Mouse (Mus musculus): ENCODE data around the gene Vkorc1l1. TPM values are rescaled to one million over a fixed set of nuclear protein-coding genes. Genes with fewer than 3 reads are reported as not detected.

Vkorc1l1 gene
- polyA plus RNA-seq, 1 experiment from 2014 or later: 25.4 TPM

GRCm38 (mm10) chr5:129955792-129956191, 14.0 kb downstream of the Vkorc1l1 start:
- Histone ChIP-seq H3K4me2 (ENCODE audit: low read depth, low read length) (no peak overlapping the region), H3K4me1 (ENCODE audit: control insufficient read depth, insufficient read depth, low read length) (no peaks in the 10 kb centered on the region), H3K27ac (replicated peaks; ENCODE audit: low read depth, low read length) (no peak overlapping the region), H3K36me3 (ENCODE audit: control insufficient read depth, insufficient read depth, low read length) (peaks cover 7% of the 10 kb centered on the region; the same call in 1 of the 2 replicates), H3K27me3 (replicated peaks; ENCODE audit: control insufficient read depth, insufficient read depth, low read length) (no peaks in the 10 kb centered on the region), H3K4me3 (ENCODE audit: low read depth, low read length) (no peak overlapping the region), H3K9ac (ENCODE audit: low read depth, low read length) (no peak overlapping the region), H3K9me3 (ENCODE audit: control insufficient read depth, low read length) (no peaks in the 10 kb centered on the region)
- ATAC-seq (ENCODE audit: low read depth) (no peak), DNase-seq (ENCODE audit: low spot score) (no peak)
- 85% methylated on average over 6 of the region's 6 CpGs for WGBS

- Histone ChIP-seq H3K27me3 (replicated peaks; ENCODE audit: control insufficient read depth, insufficient read depth, low read length) (no peaks in the 10 kb centered on the region), H3K4me3 (ENCODE audit: low read depth, low read length) (no peak overlapping the region), H3K4me2 (ENCODE audit: low read depth, low read length) (no peak overlapping the region), H3K9ac (ENCODE audit: low read depth, low read length) (no peak overlapping the region), H3K9me3 (ENCODE audit: control insufficient read depth, low read length) (no peaks in the 10 kb centered on the region), H3K4me1 (ENCODE audit: control insufficient read depth, insufficient read depth, low read length) (no peaks in the 10 kb centered on the region), H3K27ac (replicated peaks; ENCODE audit: low read depth, low read length) (no peak overlapping the region), H3K36me3 (ENCODE audit: control insufficient read depth, insufficient read depth, low read length) (peaks cover 7% of the 10 kb centered on the region; the same call in 1 of the 2 replicates)
- 79% methylated on average over 4 of the region's 4 CpGs for WGBS
- ATAC-seq (ENCODE audit: low read depth) (no peak), DNase-seq (ENCODE audit: low spot score) (no peak)
These were observed 21.5 kb downstream of the Vkorc1l1 start for GRCm38 (mm10) chr5:129963224-129963623.

GRCm38 (mm10) chr5:129966448-129966847, 24.7 kb downstream of the Vkorc1l1 start:
- peak; percentile 12; the same call in 1 of the 2 replicates for ATAC-seq (ENCODE audit: low read depth)
- WGBS: 77% methylated on average over 3 of the region's 3 CpGs

GRCm38 (mm10) chr5:129968417-129968816, 26.6 kb downstream of the Vkorc1l1 start:
- H3K9me3 ChIP-seq (ENCODE audit: control insufficient read depth, low read length): no peaks in the 10 kb centered on the region
- H3K27ac ChIP-seq (replicated peaks; ENCODE audit: low read depth, low read length): no peak overlapping the region
- WGBS: 82% methylated on average over 7 of the region's 7 CpGs
- no peaks in the 10 kb centered on the region for H3K27me3 ChIP-seq (replicated peaks; ENCODE audit: control insufficient read depth, insufficient read depth, low read length)
- 0 out of 2 replicates have a peak, but pooled peaks cover 12% of the 10 kb centered on the region for H3K36me3 ChIP-seq (ENCODE audit: control insufficient read depth, insufficient read depth, low read length)
- no peaks in the 10 kb centered on the region for H3K4me1 ChIP-seq (ENCODE audit: control insufficient read depth, insufficient read depth, low read length)
- H3K9ac ChIP-seq (ENCODE audit: low read depth, low read length): no peak overlapping the region
- DNase-seq (ENCODE audit: low spot score) (no peak), ATAC-seq (ENCODE audit: low read depth) (no peak)
- H3K4me2 ChIP-seq (ENCODE audit: low read depth, low read length): no peak overlapping the region
- H3K4me3 ChIP-seq (ENCODE audit: low read depth, low read length): no peak overlapping the region

More at GRCm38 (mm10) chr5:129966448-129966847, 24.7 kb downstream of the Vkorc1l1 start:
- Histone ChIP-seq H3K27ac (replicated peaks; ENCODE audit: low read depth, low read length) (no peak overlapping the region), H3K4me1 (ENCODE audit: control insufficient read depth, insufficient read depth, low read length) (no peaks in the 10 kb centered on the region), H3K27me3 (replicated peaks; ENCODE audit: control insufficient read depth, insufficient read depth, low read length) (no peaks in the 10 kb centered on the region), H3K4me2 (ENCODE audit: low read depth, low read length) (no peak overlapping the region), H3K9me3 (ENCODE audit: control insufficient read depth, low read length) (no peaks in the 10 kb centered on the region), H3K9ac (ENCODE audit: low read depth, low read length) (no peak overlapping the region), H3K4me3 (ENCODE audit: low read depth, low read length) (no peak overlapping the region), H3K36me3 (ENCODE audit: control insufficient read depth, insufficient read depth, low read length) (0 out of 2 replicates have a peak, but pooled peaks cover 1% of the 10 kb centered on the region)
- DNase-seq (ENCODE audit: low spot score): peak; percentile 32

- H3K4me3 ChIP-seq (ENCODE audit: low read depth, low read length): no peak overlapping the region
- no peaks in the 10 kb centered on the region for H3K4me1 ChIP-seq (ENCODE audit: control insufficient read depth, insufficient read depth, low read length)
- DNase-seq (ENCODE audit: low spot score): no peak
- H3K4me2 ChIP-seq (ENCODE audit: low read depth, low read length): no peak overlapping the region
- H3K9ac ChIP-seq (ENCODE audit: low read depth, low read length): no peak overlapping the region
- peaks cover 12% of the 10 kb centered on the region; the same call in 1 of the 2 replicates for H3K36me3 ChIP-seq (ENCODE audit: control insufficient read depth, insufficient read depth, low read length)
- ATAC-seq (ENCODE audit: low read depth): no peak
- WGBS: 83% methylated on average over 4 of the region's 4 CpGs
- no peaks in the 10 kb centered on the region for H3K27me3 ChIP-seq (replicated peaks; ENCODE audit: control insufficient read depth, insufficient read depth, low read length)
- H3K9me3 ChIP-seq (ENCODE audit: control insufficient read depth, low read length): no peaks in the 10 kb centered on the region
- H3K27ac ChIP-seq (replicated peaks; ENCODE audit: low read depth, low read length): no peak overlapping the region
These were observed 29.7 kb downstream of the Vkorc1l1 start for GRCm38 (mm10) chr5:129971491-129971890.

GRCm38 (mm10) chr5:129974354-129974753, 32.6 kb downstream of the Vkorc1l1 start:
- Histone ChIP-seq H3K36me3 (ENCODE audit: control insufficient read depth, insufficient read depth, low read length) (peaks cover 12% of the 10 kb centered on the region; the same call in 1 of the 2 replicates), H3K4me1 (ENCODE audit: control insufficient read depth, insufficient read depth, low read length) (no peaks in the 10 kb centered on the region), H3K9ac (ENCODE audit: low read depth, low read length) (no peak overlapping the region), H3K27me3 (replicated peaks; ENCODE audit: control insufficient read depth, insufficient read depth, low read length) (no peaks in the 10 kb centered on the region), H3K27ac (replicated peaks; ENCODE audit: low read depth, low read length) (no peak overlapping the region), H3K9me3 (ENCODE audit: control insufficient read depth, low read length) (no peaks in the 10 kb centered on the region), H3K4me3 (ENCODE audit: low read depth, low read length) (no peak overlapping the region), H3K4me2 (ENCODE audit: low read depth, low read length) (no peak overlapping the region)
- 91% methylated on average over 4 of the region's 4 CpGs for WGBS
- DNase-seq (ENCODE audit: low spot score): no peak
- no peak for ATAC-seq (ENCODE audit: low read depth)

GRCm38 (mm10) chr5:129974866-129975311, 33.1 kb downstream of the Vkorc1l1 start:
- no peak overlapping the region for H3K9ac ChIP-seq (ENCODE audit: low read depth, low read length)
- no peak overlapping the region for H3K27ac ChIP-seq (replicated peaks; ENCODE audit: low read depth, low read length)
- H3K9me3 ChIP-seq (ENCODE audit: control insufficient read depth, low read length): no peaks in the 10 kb centered on the region
- peaks cover 12% of the 10 kb centered on the region; the same call in 1 of the 2 replicates for H3K36me3 ChIP-seq (ENCODE audit: control insufficient read depth, insufficient read depth, low read length)
- no peaks in the 10 kb centered on the region for H3K4me1 ChIP-seq (ENCODE audit: control insufficient read depth, insufficient read depth, low read length)
- ATAC-seq (ENCODE audit: low read depth) (no peak), DNase-seq (ENCODE audit: low spot score) (no peak)
- no peak overlapping the region for H3K4me3 ChIP-seq (ENCODE audit: low read depth, low read length)
- no peak overlapping the region for H3K4me2 ChIP-seq (ENCODE audit: low read depth, low read length)
- WGBS: 85% methylated on average over 4 of the region's 4 CpGs
- H3K27me3 ChIP-seq (replicated peaks; ENCODE audit: control insufficient read depth, insufficient read depth, low read length): no peaks in the 10 kb centered on the region

- Histone ChIP-seq H3K27ac (replicated peaks; ENCODE audit: low read depth, low read length) (no peak overlapping the region), H3K9ac (ENCODE audit: low read depth, low read length) (no peak overlapping the region), H3K36me3 (ENCODE audit: control insufficient read depth, insufficient read depth, low read length) (no peaks in the 10 kb centered on the region; the same call in 1 of the 2 replicates), H3K4me2 (ENCODE audit: low read depth, low read length) (no peak overlapping the region), H3K4me1 (ENCODE audit: control insufficient read depth, insufficient read depth, low read length) (no peaks in the 10 kb centered on the region), H3K27me3 (replicated peaks; ENCODE audit: control insufficient read depth, insufficient read depth, low read length) (no peaks in the 10 kb centered on the region), H3K9me3 (ENCODE audit: control insufficient read depth, low read length) (no peaks in the 10 kb centered on the region), H3K4me3 (ENCODE audit: low read depth, low read length) (no peak overlapping the region)
- DNase-seq (ENCODE audit: low spot score) (no peak), ATAC-seq (ENCODE audit: low read depth) (no peak)
- 88% methylated on average over 4 of the region's 4 CpGs for WGBS
These were observed 36.0 kb downstream of the Vkorc1l1 start for GRCm38 (mm10) chr5:129977768-129978167.

- H3K4me2 ChIP-seq (ENCODE audit: low read depth, low read length): no peak overlapping the region
- ATAC-seq (ENCODE audit: low read depth) (no peak), DNase-seq (ENCODE audit: low spot score) (no peak)
- H3K9ac ChIP-seq (ENCODE audit: low read depth, low read length): no peak overlapping the region
- H3K9me3 ChIP-seq (ENCODE audit: control insufficient read depth, low read length): no peaks in the 10 kb centered on the region
- H3K4me3 ChIP-seq (ENCODE audit: low read depth, low read length): no peak overlapping the region
- no peaks in the 10 kb centered on the region for H3K4me1 ChIP-seq (ENCODE audit: control insufficient read depth, insufficient read depth, low read length)
- no peak overlapping the region for H3K27ac ChIP-seq (replicated peaks; ENCODE audit: low read depth, low read length)
- no peaks in the 10 kb centered on the region for H3K27me3 ChIP-seq (replicated peaks; ENCODE audit: control insufficient read depth, insufficient read depth, low read length)
- H3K36me3 ChIP-seq (ENCODE audit: control insufficient read depth, insufficient read depth, low read length): peaks cover 8% of the 10 kb centered on the region; the same call in 1 of the 2 replicates
- 88% methylated on average over 5 of the region's 5 CpGs for WGBS
These were observed 36.8 kb downstream of the Vkorc1l1 start for GRCm38 (mm10) chr5:129978608-129979007.

All from embryonic facial prominence, embryonic 14.5 days (tissue).